Mouse (Mus musculus) cerebellum, adult 9-11 months (tissue): ENCODE data around the gene Olfr71.

Source experiments
- DNase-seq: peaks from one replicate; pipeline ENCODE4 v3.0.0; 2022

Olfr71 gene

GRCm38 (mm10) chr4:43709869-43710268 is at the start of gene Olfr71:
Olfr71 (minus strand) TSS chr4:43710255.
- no peak for DNase-seq

GRCm38 (mm10) chr4:43757213-43757612 is 47.2 kb upstream of the Olfr71 start:
- DNase-seq = no peak

GRCm38 (mm10) chr4:43745187-43745586 is 35.1 kb upstream of the Olfr71 start:
- DNase-seq = no peak

- no peak for DNase-seq
These were observed 33.0 kb upstream of the Olfr71 start for GRCm38 (mm10) chr4:43743099-43743498.

GRCm38 (mm10) chr4:43742637-43743036 is 32.6 kb upstream of the Olfr71 start:
- DNase-seq = no peak

- no peak for DNase-seq
These were observed 31.5 kb upstream of the Olfr71 start for GRCm38 (mm10) chr4:43741526-43741925.

GRCm38 (mm10) chr4:43738989-43739674 is 29.1 kb upstream of the Olfr71 start:
- no peak for DNase-seq

GRCm38 (mm10) chr4:43737144-43737543 is 27.1 kb upstream of the Olfr71 start:
- no peak for DNase-seq

- DNase-seq = no peak
These were observed 23.1 kb upstream of the Olfr71 start for GRCm38 (mm10) chr4:43733186-43733585.

- no peak for DNase-seq
These were observed 22.1 kb upstream of the Olfr71 start for GRCm38 (mm10) chr4:43732171-43732570.

GRCm38 (mm10) chr4:43730750-43731297 is 20.8 kb upstream of the Olfr71 start:
- no peak for DNase-seq

GRCm38 (mm10) chr4:43729794-43730550 is 19.9 kb upstream of the Olfr71 start, which contains the start of gene Spaar:
Spaar (plus strand) TSS chr4:43730034.
- no peak for DNase-seq

GRCm38 (mm10) chr4:43729126-43729525 is 19.1 kb upstream of the Olfr71 start:
- no peak for DNase-seq

GRCm38 (mm10) chr4:43728576-43728954 is 18.5 kb upstream of the Olfr71 start:
- DNase-seq = no peak

GRCm38 (mm10) chr4:43727718-43728575 is 17.9 kb upstream of the Olfr71 start:
- DNase-seq = no peak

GRCm38 (mm10) chr4:43726995-43727394 is 16.9 kb upstream of the Olfr71 start, which contains the start of gene Hrct1:
Hrct1 (plus strand) TSS chr4:43727188.
- no peak for DNase-seq

- no peak for DNase-seq
These were observed 16.4 kb upstream of the Olfr71 start for GRCm38 (mm10) chr4:43726228-43726993.

- no peak for DNase-seq
These were observed 14.7 kb upstream of the Olfr71 start for GRCm38 (mm10) chr4:43724764-43725163.

- no peak for DNase-seq
These were observed 12.1 kb upstream of the Olfr71 start for GRCm38 (mm10) chr4:43722191-43722590.

GRCm38 (mm10) chr4:43720491-43721228 is 10.6 kb upstream of the Olfr71 start:
- no peak for DNase-seq

GRCm38 (mm10) chr4:43713652-43714219 is 3.7 kb upstream of the Olfr71 start:
- no peak for DNase-seq
